Mouse (Mus musculus) limb, embryonic 12.5 days (tissue): ENCODE measurements around the gene Sdk2. TPM values are rescaled to one million over a fixed set of nuclear protein-coding genes. Genes with fewer than 3 reads are reported as not detected.

Experiments used
- ATAC-seq: fragments of 200-750 bp; cut with Nextera tagmentation; 2 replicates; pipeline ENCODE4 v1.8.0; 2017; ENCODE audit warnings: low read depth, moderate TSS enrichment; ENCODE audit not compliant: insufficient number of reproducible peaks, insufficient read depth, low FRiP score, low TSS enrichment
- H3K27ac ChIP-seq: fragments of 300-500 bp; sonication (generic); 2 replicates; pipeline ENCODE4 v1.5.1; 2016; ENCODE audit warnings: mild to moderate bottlenecking, moderate library complexity
- H3K27me3 ChIP-seq: fragments of 300-500 bp; sonication (generic); 2 replicates; pipeline ENCODE4 v1.6.1; 2016; ENCODE audit warnings: mild to moderate bottlenecking, moderate library complexity
- H3K36me3 ChIP-seq: fragments of 300-500 bp; sonication (generic); 2 replicates; pipeline ENCODE4 v1.6.1; 2016; ENCODE audit warnings: mild to moderate bottlenecking, moderate library complexity
- H3K4me1 ChIP-seq: fragments of 300-500 bp; sonication (generic); replicated peaks from 2 replicates; pipeline ENCODE4 v1.6.1; 2016
- H3K4me2 ChIP-seq: fragments of 300-500 bp; sonication (generic); 2 replicates; pipeline ENCODE4 v1.6.1; 2016; ENCODE audit warnings: mild to moderate bottlenecking, moderate library complexity
- H3K4me3 ChIP-seq: fragments of 300-500 bp; sonication (generic); replicated peaks from 2 replicates; pipeline ENCODE4 v1.5.1; 2016; ENCODE audit warnings: mild to moderate bottlenecking
- H3K9ac ChIP-seq: fragments of 300-500 bp; sonication (generic); replicated peaks from 2 replicates; pipeline ENCODE4 v1.6.1; 2016; ENCODE audit warnings: mild to moderate bottlenecking, moderate library complexity
- H3K9me3 ChIP-seq: fragments of 300-500 bp; sonication (generic); 2 replicates; pipeline ENCODE4 v1.6.1; 2016; ENCODE audit warnings: mild to moderate bottlenecking, moderate library complexity
- WGBS: fragments of 180-500 bp; shearing (Covaris S2); methylation state at CpG from one replicate; pipeline ENCODE4 v1.1.7; 2016; 5-methylcytosine and 5-hydroxymethylcytosine counted together
- polyA plus RNA-seq: library from polyadenylated mRNA; unstranded; fragments of >200 nt; fragmentation: Nextera tagmentation; extraction: Ambion mirVana; gene quantifications from 2 replicates; pipeline ENCODE4 v1.2.1, GENCODE M21; 2016

The Sdk2 gene
- polyA plus RNA-seq, result 2.0 and 2.3 TPM in 2 replicates

DNA sequence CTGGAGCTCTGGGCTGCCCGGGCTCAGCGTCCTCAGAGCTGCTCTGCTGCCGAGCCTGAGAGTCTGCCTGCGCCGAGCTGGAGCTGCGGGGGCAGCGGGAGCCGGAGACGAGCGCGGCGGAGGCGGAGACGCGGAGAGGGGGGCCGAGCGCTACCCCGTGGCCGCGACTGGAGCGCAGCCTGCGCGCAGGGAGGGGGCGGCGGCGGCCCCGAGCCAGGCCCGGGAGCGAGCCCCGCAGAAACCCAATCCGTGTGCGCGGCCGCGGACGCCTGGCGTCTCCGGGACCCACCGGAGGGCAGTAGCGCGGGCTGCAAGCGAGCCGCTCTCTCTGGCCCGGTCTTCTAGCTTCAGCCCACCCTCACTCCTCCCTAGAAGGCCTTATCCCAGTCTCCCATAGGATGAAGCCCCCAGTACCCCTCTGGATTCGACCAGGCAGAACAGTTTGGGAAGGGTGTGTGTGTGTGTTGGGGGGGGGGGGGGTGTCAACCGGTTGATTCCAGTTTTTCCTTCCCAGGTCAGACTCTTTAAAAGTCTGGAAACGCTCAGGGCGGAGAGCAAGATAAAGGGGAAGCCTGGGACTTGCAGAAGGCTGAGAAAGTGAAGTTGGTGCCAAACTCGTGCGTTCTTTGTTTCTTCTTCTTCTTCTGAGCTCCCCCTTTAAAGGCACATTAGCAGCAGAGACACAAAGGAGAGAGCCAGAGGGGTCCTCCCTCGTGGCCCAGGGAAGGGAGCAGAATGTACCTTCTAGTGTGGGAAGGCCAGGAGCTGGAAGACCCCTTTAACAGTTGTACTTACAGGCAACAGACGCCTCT lies at the start of gene Sdk2:
TSS of gene Sdk2 (minus strand) at position 96 of the 812 bp plus-strand sequence.
- no peaks in the 10 kb centered on the region for H3K36me3 ChIP-seq
- peak within 1 kb of the TSS; percentile 63 for H3K4me3 ChIP-seq
- H3K27me3 ChIP-seq, result peaks cover 83% of the 10 kb centered on the region
- H3K27ac ChIP-seq, result peak within 1 kb of the TSS; percentile 89
- WGBS, result 2% methylated on average over 50 of the region's 52 CpGs
- H3K4me1 ChIP-seq, result peaks cover 42% of the 10 kb centered on the region
- H3K9me3 ChIP-seq, result no peaks in the 10 kb centered on the region
- peak within 1 kb of the TSS; percentile 99 for H3K4me2 ChIP-seq
- ATAC-seq, result peak; percentile 66
- H3K9ac ChIP-seq, result peak within 1 kb of the TSS; percentile 78

DNA sequence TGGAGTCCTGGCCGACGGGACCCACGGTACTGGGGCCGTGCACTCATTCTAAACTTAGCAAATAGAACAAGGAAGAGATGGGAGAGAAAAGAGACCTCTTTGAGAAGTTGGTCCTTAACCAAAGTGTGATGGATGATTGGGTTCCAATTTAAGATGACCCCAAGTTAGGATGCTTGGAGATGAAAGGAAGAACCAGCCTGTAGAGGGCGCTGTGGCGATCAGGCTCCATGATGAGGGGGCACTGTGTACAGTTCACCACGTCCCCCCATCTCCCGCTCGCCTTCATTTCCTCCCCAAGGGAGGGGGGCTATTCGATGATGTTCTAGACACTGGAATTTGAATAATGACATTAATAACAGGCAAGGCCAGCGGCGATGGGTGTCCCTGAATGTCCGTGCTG lies 48.2 kb upstream of the Sdk2 start:
- no peaks in the 10 kb centered on the region for H3K9me3 ChIP-seq
- no peak overlapping the region for H3K4me2 ChIP-seq
- H3K4me3 ChIP-seq, result no peak overlapping the region
- H3K36me3 ChIP-seq, result no peaks in the 10 kb centered on the region
- no peak overlapping the region for H3K9ac ChIP-seq
- no peak for ATAC-seq
- peaks cover 24% of the 10 kb centered on the region for H3K4me1 ChIP-seq
- WGBS, result 78% methylated on average over 13 of the region's 13 CpGs
- no peak overlapping the region for H3K27ac ChIP-seq
- H3K27me3 ChIP-seq, result peaks cover 4% of the 10 kb centered on the region

- H3K9me3 ChIP-seq, result no peaks in the 10 kb centered on the region
- H3K27me3 ChIP-seq, result peaks cover 4% of the 10 kb centered on the region
- 78% methylated on average over 12 of the region's 12 CpGs for whole genome bisulfite sequencing
- no peaks in the 10 kb centered on the region for H3K36me3 ChIP-seq
- H3K4me1 ChIP-seq, result peaks cover 21% of the 10 kb centered on the region
- no peak for ATAC-seq
- H3K27ac ChIP-seq, result no peak overlapping the region
- no peak overlapping the region for H3K4me2 ChIP-seq
- no peak overlapping the region for H3K4me3 ChIP-seq
- H3K9ac ChIP-seq, result no peak overlapping the region
These were observed 47.8 kb upstream of the Sdk2 start for GRCm38 (mm10) chr11:114114674-114115073.

GRCm38 (mm10) chr11:114110851-114111250 lies 44.0 kb upstream of the Sdk2 start:
- ATAC-seq, result no peak
- Histone ChIP-seq H3K36me3 (no peaks in the 10 kb centered on the region), H3K4me1 (peaks cover 5% of the 10 kb centered on the region; the same call in 1 of the 2 replicates), H3K27me3 (peaks cover 4% of the 10 kb centered on the region), H3K4me2 (no peak overlapping the region), H3K9ac (no peak overlapping the region), H3K4me3 (no peak overlapping the region), H3K9me3 (no peaks in the 10 kb centered on the region), H3K27ac (no peak overlapping the region)
- 59% methylated on average over 3 of the region's 3 CpGs for WGBS

GRCm38 (mm10) chr11:114093636-114094035 lies 26.8 kb upstream of the Sdk2 start:
- 66% methylated on average over 7 of the region's 7 CpGs for WGBS
- no peaks in the 10 kb centered on the region for H3K36me3 ChIP-seq
- no peak for ATAC-seq
- H3K4me1 ChIP-seq, result no peaks in the 10 kb centered on the region
- H3K27me3 ChIP-seq, result no peaks in the 10 kb centered on the region
- no peak overlapping the region for H3K4me2 ChIP-seq
- no peaks in the 10 kb centered on the region for H3K9me3 ChIP-seq
- no peak overlapping the region for H3K9ac ChIP-seq
- no peak overlapping the region for H3K4me3 ChIP-seq
- no peak overlapping the region for H3K27ac ChIP-seq

- Histone ChIP-seq H3K4me1 (no peaks in the 10 kb centered on the region), H3K27ac (no peak overlapping the region), H3K36me3 (no peaks in the 10 kb centered on the region), H3K4me3 (no peak overlapping the region), H3K27me3 (no peaks in the 10 kb centered on the region), H3K4me2 (no peak overlapping the region), H3K9me3 (no peaks in the 10 kb centered on the region), H3K9ac (no peak overlapping the region)
- no peak for ATAC-seq
- WGBS, result 75% methylated on average over 7 of the region's 7 CpGs
These were observed 26.3 kb upstream of the Sdk2 start for GRCm38 (mm10) chr11:114093175-114093574.

DNA sequence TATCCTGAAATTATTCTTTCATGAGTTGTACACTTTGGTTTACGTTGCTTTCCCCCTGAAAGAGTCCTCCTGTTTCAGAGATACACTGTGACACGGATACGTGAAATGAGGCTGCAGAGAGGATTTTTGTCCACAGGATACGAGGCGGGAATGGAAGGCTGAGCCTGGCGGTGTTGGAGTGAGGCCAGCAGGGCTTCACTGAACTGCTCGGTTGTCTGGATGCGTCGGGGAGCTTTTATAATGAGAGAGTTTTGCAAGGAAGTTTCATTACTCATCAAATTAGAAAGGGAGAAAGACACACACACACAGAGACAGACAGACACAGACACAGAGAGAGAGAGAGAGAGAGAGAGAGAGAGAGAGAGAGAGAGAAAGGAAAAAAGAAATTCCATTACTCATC lies 13.8 kb upstream of the Sdk2 start:
- H3K4me2 ChIP-seq, result no peak overlapping the region
- WGBS, result 79% methylated on average over 9 of the region's 9 CpGs
- H3K9me3 ChIP-seq, result peaks cover 14% of the 10 kb centered on the region
- no peak overlapping the region for H3K4me3 ChIP-seq
- no peak overlapping the region for H3K27ac ChIP-seq
- H3K9ac ChIP-seq, result no peak overlapping the region
- no peaks in the 10 kb centered on the region for H3K4me1 ChIP-seq
- no peak for ATAC-seq
- H3K36me3 ChIP-seq, result no peaks in the 10 kb centered on the region
- no peaks in the 10 kb centered on the region for H3K27me3 ChIP-seq

DNA sequence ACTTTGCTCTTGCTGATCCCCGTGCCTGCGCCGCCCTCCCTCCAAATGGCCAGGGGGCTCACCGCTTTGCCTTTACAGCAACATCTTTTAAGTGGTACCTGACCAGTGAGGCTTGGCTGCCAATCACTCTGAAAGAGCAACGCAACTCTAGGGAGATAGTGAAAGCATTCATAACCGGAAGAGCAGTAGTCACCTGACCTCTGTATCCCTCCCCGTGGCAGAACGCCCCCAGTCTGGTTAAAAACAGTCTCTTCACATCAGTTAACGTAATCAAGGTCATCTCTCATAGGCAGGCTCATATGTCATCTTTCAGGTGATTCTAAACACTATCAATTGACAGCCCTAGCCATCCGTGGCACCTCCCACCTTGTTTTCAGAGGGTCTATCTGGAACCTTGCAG lies 5.8 kb upstream of the Sdk2 start:
- 75% methylated on average over 10 of the region's 10 CpGs for WGBS
- H3K27me3 ChIP-seq, result peaks cover 47% of the 10 kb centered on the region

DNA sequence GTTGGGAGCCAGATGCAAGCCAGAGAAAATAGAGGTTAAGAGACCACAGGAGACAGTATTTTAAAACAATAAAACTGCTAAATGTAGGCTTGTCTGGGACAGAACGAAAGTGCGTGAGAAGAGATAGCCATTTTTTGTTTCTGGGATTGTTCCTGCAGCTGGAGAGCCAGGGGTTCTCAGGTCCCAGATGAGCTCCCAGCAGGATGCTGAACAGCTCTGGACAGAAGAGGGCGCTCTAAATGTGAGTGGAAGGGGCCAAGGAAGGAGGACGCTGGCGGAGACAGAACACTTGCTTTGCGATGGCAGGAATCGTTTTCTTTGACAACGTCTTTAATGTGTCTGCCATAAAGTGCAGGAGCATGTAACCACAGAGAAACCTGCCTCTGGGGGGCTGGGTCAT lies 5.2 kb upstream of the Sdk2 start:
- ATAC-seq, result no peak
- Histone ChIP-seq H3K27ac (no peak overlapping the region), H3K9ac (no peak overlapping the region), H3K4me3 (no peak overlapping the region), H3K27me3 (peaks cover 47% of the 10 kb centered on the region), H3K4me2 (no peak overlapping the region), H3K36me3 (no peaks in the 10 kb centered on the region), H3K4me1 (peaks cover 12% of the 10 kb centered on the region), H3K9me3 (peaks cover 14% of the 10 kb centered on the region)
- 20% methylated on average over 8 of the region's 8 CpGs for WGBS

More for the DNA sequence above, 5.8 kb upstream of the Sdk2 start:
- Histone ChIP-seq H3K9me3 (peaks cover 14% of the 10 kb centered on the region), H3K36me3 (no peaks in the 10 kb centered on the region), H3K4me1 (peaks cover 9% of the 10 kb centered on the region), H3K27ac (no peak overlapping the region), H3K9ac (no peak overlapping the region), H3K4me3 (no peak overlapping the region), H3K4me2 (no peak overlapping the region)
- ATAC-seq, result no peak

GRCm38 (mm10) chr11:114070881-114071280 lies 4.0 kb upstream of the Sdk2 start:
- H3K27me3 ChIP-seq, result peaks cover 56% of the 10 kb centered on the region

DNA sequence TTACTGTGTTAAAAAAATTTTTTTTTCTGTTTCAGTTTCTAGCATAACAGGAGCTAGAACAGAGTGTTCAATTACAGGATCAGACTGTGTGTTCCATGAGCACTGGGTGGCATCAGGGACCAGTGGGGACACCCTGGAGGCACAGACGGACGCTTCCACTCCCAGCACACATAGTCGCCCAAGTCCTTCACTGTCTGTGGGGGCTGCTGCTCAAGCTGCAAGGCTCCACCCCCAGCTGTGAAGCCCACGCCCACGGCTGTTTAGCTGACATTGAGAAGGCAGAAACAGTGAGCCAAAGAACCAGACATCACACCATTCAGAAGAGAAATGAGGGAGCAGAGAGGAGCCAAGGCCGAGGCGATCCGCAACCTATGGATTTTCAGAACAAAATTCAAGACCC lies 3.3 kb upstream of the Sdk2 start:
- no peak overlapping the region for H3K4me3 ChIP-seq
- H3K9ac ChIP-seq, result no peak overlapping the region
- 69% methylated on average over 8 of the region's 8 CpGs for WGBS
- H3K27ac ChIP-seq, result no peak overlapping the region
- H3K4me1 ChIP-seq, result peaks cover 26% of the 10 kb centered on the region
- H3K9me3 ChIP-seq, result no peaks in the 10 kb centered on the region
- H3K4me2 ChIP-seq, result no peak overlapping the region
- no peak for ATAC-seq
- H3K27me3 ChIP-seq, result peaks cover 63% of the 10 kb centered on the region
- no peaks in the 10 kb centered on the region for H3K36me3 ChIP-seq

More at GRCm38 (mm10) chr11:114070881-114071280, 4.0 kb upstream of the Sdk2 start:
- peaks cover 18% of the 10 kb centered on the region for H3K4me1 ChIP-seq
- H3K36me3 ChIP-seq, result no peaks in the 10 kb centered on the region
- no peak overlapping the region for H3K27ac ChIP-seq
- H3K4me2 ChIP-seq, result no peak overlapping the region
- no peak overlapping the region for H3K9ac ChIP-seq
- no peak for ATAC-seq
- H3K9me3 ChIP-seq, result peaks cover 6% of the 10 kb centered on the region; the same call in 1 of the 2 replicates
- WGBS, result 78% methylated on average over 6 of the region's 6 CpGs
- H3K4me3 ChIP-seq, result no peak overlapping the region
